Mouse (Mus musculus): ENCODE results near the gene Rhou. TPM values are rescaled to one million over a fixed set of nuclear protein-coding genes. Genes with fewer than 3 reads are reported as not detected.
A peak's percentile ranks its signal among the peaks of the same experiment; 100 is the strongest.

The Rhou gene
- polyA plus RNA-seq, 1 experiment from 2014 or later: 4.3 TPM

GRCm38 (mm10) chr8:123682073-123682761, 28.5 kb downstream of the Rhou start:
- H3K27me3 ChIP-seq (ENCODE audit: insufficient read depth, low read length): no peaks in the 10 kb centered on the region
- peak overlapping the region; percentile 21; the same call in 1 of the 2 replicates for H3K4me2 ChIP-seq (ENCODE audit: low read length)
- no peak for TF ChIP-seq CTCF (IDR thresholded peaks at IDR 0.05; ENCODE audit: low read depth)
- 0 out of 2 replicates have a peak, but pooled peaks cover 3% of the 10 kb centered on the region for H3K4me1 ChIP-seq (replicated peaks; ENCODE audit: insufficient read depth, low read length)
- no peaks in the 10 kb centered on the region for H3K36me3 ChIP-seq (ENCODE audit: insufficient read depth, low read length)
- 29% methylated on average over 18 of the region's 18 CpGs for WGBS
- H3K4me3 ChIP-seq (replicated peaks; ENCODE audit: low read depth, low read length): no peak overlapping the region
- H3K9me3 ChIP-seq (replicated peaks; ENCODE audit: low read length): no peaks in the 10 kb centered on the region
- no peak overlapping the region for H3K27ac ChIP-seq
- no peak overlapping the region for H3K9ac ChIP-seq (ENCODE audit: low read depth, low read length)
- DNase-seq (ENCODE audit: low spot score) (peak; percentile 69), ATAC-seq (replicated peaks; ENCODE audit: low FRiP score, low read depth) (peak; percentile 70)

DNA sequence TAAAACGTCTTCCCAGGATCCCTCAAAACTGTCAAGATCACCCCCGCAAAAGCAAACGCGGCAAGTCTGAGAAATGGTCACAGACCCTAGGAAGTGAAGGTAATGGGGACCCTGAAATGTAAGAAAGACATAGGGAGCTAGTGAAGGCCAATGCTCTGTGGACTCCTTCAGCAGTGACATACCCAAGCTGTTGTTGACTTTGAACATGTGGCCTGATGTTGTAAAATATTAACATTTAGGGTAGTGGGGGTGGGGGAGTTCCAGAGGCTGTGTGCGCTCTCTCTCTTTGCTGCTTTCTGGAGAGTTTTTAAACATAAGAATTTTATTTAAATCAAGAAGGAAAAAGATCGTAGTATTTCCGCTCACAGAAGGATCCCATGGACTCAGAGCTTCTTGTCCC, 29.6 kb downstream of the Rhou start:
- WGBS: 46% methylated on average over 7 of the region's 7 CpGs
- H3K27ac ChIP-seq: no peak overlapping the region
- ATAC-seq (replicated peaks; ENCODE audit: low FRiP score, low read depth): no peak
- no peak overlapping the region for H3K4me3 ChIP-seq (replicated peaks; ENCODE audit: low read depth, low read length)
- no peaks in the 10 kb centered on the region for H3K36me3 ChIP-seq (ENCODE audit: insufficient read depth, low read length)
- no peaks in the 10 kb centered on the region for H3K9me3 ChIP-seq (replicated peaks; ENCODE audit: low read length)
- peak; percentile 17 for DNase-seq (ENCODE audit: low spot score)
- TF ChIP-seq CTCF (IDR thresholded peaks at IDR 0.05; ENCODE audit: low read depth): no peak
- H3K27me3 ChIP-seq (ENCODE audit: insufficient read depth, low read length): no peaks in the 10 kb centered on the region
- H3K9ac ChIP-seq (ENCODE audit: low read depth, low read length): no peak overlapping the region
- no peak overlapping the region for H3K4me2 ChIP-seq (ENCODE audit: low read length)
- 0 out of 2 replicates have a peak, but pooled peaks cover 3% of the 10 kb centered on the region for H3K4me1 ChIP-seq (replicated peaks; ENCODE audit: insufficient read depth, low read length)

DNA sequence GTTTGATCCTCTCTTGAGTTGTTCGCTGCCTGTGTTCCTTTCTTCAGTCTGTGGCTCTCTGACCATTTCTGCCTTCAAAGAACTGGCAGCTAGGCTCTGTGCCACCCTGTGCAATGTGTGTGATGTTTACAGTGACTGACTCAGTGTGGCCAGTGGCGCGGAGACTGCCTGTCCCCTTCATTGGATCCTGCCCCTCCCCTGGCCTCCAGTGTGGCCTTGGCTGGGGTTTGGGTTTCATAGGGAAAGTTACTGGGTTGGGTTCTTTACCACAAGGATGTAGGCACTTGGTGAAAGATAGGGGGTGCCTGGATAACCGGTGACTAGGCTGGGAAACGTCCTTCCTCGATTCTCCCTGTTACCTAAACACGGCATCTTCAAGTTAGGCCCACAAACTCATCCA, 31.1 kb downstream of the Rhou start:
- WGBS: 49% methylated on average over 7 of the region's 7 CpGs
- ATAC-seq (replicated peaks; ENCODE audit: low FRiP score, low read depth): no peak
- no peak for TF ChIP-seq CTCF (IDR thresholded peaks at IDR 0.05; ENCODE audit: low read depth)
- Histone ChIP-seq H3K9me3 (replicated peaks; ENCODE audit: low read length) (no peaks in the 10 kb centered on the region), H3K9ac (ENCODE audit: low read depth, low read length) (no peak overlapping the region), H3K27ac (no peak overlapping the region), H3K27me3 (ENCODE audit: insufficient read depth, low read length) (no peaks in the 10 kb centered on the region), H3K4me2 (ENCODE audit: low read length) (no peak overlapping the region), H3K4me1 (replicated peaks; ENCODE audit: insufficient read depth, low read length) (0 out of 2 replicates have a peak, but pooled peaks cover 3% of the 10 kb centered on the region), H3K36me3 (ENCODE audit: insufficient read depth, low read length) (no peaks in the 10 kb centered on the region), H3K4me3 (replicated peaks; ENCODE audit: low read depth, low read length) (no peak overlapping the region)
- peak; percentile 46 for DNase-seq (ENCODE audit: low spot score)

DNA sequence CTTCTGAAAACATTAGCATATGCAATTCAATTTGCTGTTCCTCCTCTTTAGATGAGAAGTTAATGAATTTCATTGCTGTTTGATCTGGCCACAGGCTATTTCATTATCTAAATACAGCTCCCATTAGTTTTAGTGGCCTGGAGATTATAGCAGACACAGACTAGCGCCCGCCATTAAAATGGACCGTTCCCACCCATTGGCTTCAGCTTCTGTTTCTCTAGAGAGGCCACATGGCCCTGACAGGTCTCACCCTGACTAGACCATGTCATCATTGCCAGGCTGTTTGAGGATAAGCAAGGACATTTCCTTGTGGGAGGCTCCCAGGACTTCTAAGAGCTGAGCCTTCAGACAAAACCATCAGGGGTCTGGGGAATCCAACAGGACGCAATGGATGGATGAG, 31.7 kb downstream of the Rhou start:
- WGBS: 24% methylated on average over 4 of the region's 4 CpGs
- ATAC-seq (replicated peaks; ENCODE audit: low FRiP score, low read depth) (no peak), DNase-seq (ENCODE audit: low spot score) (no peak)

DNA sequence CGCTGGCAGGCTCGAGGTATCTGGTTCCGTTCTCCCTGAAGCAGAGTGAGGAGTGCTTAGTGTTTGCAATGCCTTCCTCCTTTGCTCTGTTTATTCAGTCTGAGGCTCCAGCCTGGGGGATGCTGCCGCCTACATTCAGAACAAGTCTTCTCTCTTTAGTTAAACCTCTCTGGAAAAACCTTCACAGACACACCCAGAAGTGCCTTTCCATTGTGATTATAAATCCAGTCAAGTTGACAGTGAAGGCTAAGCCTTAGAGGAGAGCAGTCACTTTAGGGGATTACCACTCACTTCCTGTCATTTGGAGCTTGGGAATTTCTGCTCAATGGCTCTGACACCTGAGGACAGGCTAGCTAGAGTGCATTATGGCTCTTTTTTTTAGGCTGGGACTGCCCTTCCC, 34.1 kb downstream of the Rhou start:
- Histone ChIP-seq H3K27me3 (ENCODE audit: insufficient read depth, low read length) (no peaks in the 10 kb centered on the region), H3K4me1 (replicated peaks; ENCODE audit: insufficient read depth, low read length) (0 out of 2 replicates have a peak, but pooled peaks cover 3% of the 10 kb centered on the region), H3K4me2 (ENCODE audit: low read length) (no peak overlapping the region), H3K36me3 (ENCODE audit: insufficient read depth, low read length) (no peaks in the 10 kb centered on the region), H3K4me3 (replicated peaks; ENCODE audit: low read depth, low read length) (no peak overlapping the region), H3K27ac (no peak overlapping the region), H3K9me3 (replicated peaks; ENCODE audit: low read length) (no peaks in the 10 kb centered on the region), H3K9ac (ENCODE audit: low read depth, low read length) (no peak overlapping the region)
- ATAC-seq (replicated peaks; ENCODE audit: low FRiP score, low read depth): no peak
- no peak for DNase-seq (ENCODE audit: low spot score)
- WGBS: 34% methylated on average over 4 of the region's 4 CpGs
- TF ChIP-seq CTCF (IDR thresholded peaks at IDR 0.05; ENCODE audit: low read depth): no peak

More for the DNA sequence above, 31.7 kb downstream of the Rhou start:
- 0 out of 2 replicates have a peak, but pooled peaks cover 3% of the 10 kb centered on the region for H3K4me1 ChIP-seq (replicated peaks; ENCODE audit: insufficient read depth, low read length)
- no peak overlapping the region for H3K4me2 ChIP-seq (ENCODE audit: low read length)
- H3K9me3 ChIP-seq (replicated peaks; ENCODE audit: low read length): no peaks in the 10 kb centered on the region
- TF ChIP-seq CTCF (IDR thresholded peaks at IDR 0.05; ENCODE audit: low read depth): no peak
- H3K9ac ChIP-seq (ENCODE audit: low read depth, low read length): no peak overlapping the region
- H3K27me3 ChIP-seq (ENCODE audit: insufficient read depth, low read length): no peaks in the 10 kb centered on the region
- no peaks in the 10 kb centered on the region for H3K36me3 ChIP-seq (ENCODE audit: insufficient read depth, low read length)
- no peak overlapping the region for H3K27ac ChIP-seq
- no peak overlapping the region for H3K4me3 ChIP-seq (replicated peaks; ENCODE audit: low read depth, low read length)

DNA sequence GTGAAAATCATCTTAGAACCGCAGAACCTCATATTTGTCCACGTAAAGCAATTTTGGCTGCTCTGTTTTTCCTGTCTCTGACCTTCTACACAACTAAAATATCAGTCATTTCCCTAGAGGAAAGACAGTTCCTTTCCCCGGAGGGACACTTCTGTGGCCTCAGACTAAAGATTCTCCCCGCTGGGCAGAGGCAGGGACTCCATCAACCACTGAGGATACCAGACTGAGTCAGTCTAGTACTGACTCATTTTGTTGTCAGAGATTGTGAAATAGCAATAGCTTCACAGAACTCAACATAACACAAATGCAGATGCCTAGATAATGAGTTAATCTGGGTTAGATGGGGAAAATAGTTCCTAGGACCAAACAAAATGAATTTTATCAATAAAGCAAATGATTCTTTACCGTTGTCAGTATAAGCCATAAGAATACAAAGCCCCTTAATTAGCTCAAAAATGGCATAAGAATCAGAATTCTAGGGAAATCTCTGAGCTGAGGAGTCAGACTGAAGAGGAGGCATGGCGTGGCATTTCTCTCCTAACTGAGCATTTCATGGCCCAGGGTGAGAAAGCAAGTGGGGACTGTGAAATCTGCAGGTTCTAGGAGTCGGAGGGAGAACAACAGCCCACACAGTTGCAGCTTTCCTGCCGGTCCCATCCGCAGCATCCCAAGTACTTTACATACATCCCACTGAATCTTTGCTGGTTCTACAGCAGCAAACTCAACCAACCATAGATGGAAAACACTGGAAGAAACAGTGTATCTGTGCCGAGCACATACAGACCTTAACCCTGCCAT, 38.6 kb downstream of the Rhou start:
- Histone ChIP-seq H3K9me3 (replicated peaks; ENCODE audit: low read length) (no peaks in the 10 kb centered on the region), H3K36me3 (ENCODE audit: insufficient read depth, low read length) (no peaks in the 10 kb centered on the region), H3K27ac (no peak overlapping the region), H3K4me2 (ENCODE audit: low read length) (no peak overlapping the region), H3K4me1 (replicated peaks; ENCODE audit: insufficient read depth, low read length) (no peaks in the 10 kb centered on the region), H3K4me3 (replicated peaks; ENCODE audit: low read depth, low read length) (no peak overlapping the region), H3K27me3 (ENCODE audit: insufficient read depth, low read length) (no peaks in the 10 kb centered on the region), H3K9ac (ENCODE audit: low read depth, low read length) (no peak overlapping the region)
- no peak for TF ChIP-seq CTCF (IDR thresholded peaks at IDR 0.05; ENCODE audit: low read depth)
- WGBS: 83% methylated on average over 10 of the region's 10 CpGs
- no peak for ATAC-seq (replicated peaks; ENCODE audit: low FRiP score, low read depth)
- DNase-seq (ENCODE audit: low spot score): no peak

All from kidney, postnatal 0 days (tissue).